Mouse (Mus musculus) forebrain, embryonic 13.5 days (tissue): ENCODE measurements around the gene Tgif2lx1. TPM values are rescaled to one million over a fixed set of nuclear protein-coding genes. Genes with fewer than 3 reads are reported as not detected.
"Not testable (repeated sequence)": the region's sequence is repeated elsewhere in the genome, so short reads cannot be mapped to it uniquely, and the experiment has no call there.

ENCODE experiments used
- ATAC-seq: fragments of 200-750 bp; cut with Nextera tagmentation; 2 replicates; pipeline ENCODE4 v1.8.0; 2017
- H3K27ac ChIP-seq: fragments of 300-500 bp; sonication (generic); 2 replicates; pipeline ENCODE4 v1.5.1; 2015; ENCODE audit warnings: inconsistent platforms, mild to moderate bottlenecking, moderate library complexity
- H3K27me3 ChIP-seq: fragments of 300-500 bp; sonication (generic); 2 replicates; pipeline ENCODE4 v1.6.1; 2015; ENCODE audit warnings: mild to moderate bottlenecking, inconsistent platforms
- H3K36me3 ChIP-seq: fragments of 300-500 bp; sonication (generic); 2 replicates; pipeline ENCODE4 v1.6.1; 2015; ENCODE audit warnings: mild to moderate bottlenecking, inconsistent platforms; ENCODE audit not compliant: poor library complexity, severe bottlenecking
- H3K4me1 ChIP-seq: fragments of 300-500 bp; sonication (generic); 2 replicates; pipeline ENCODE4 v1.6.1; 2015; ENCODE audit warnings: inconsistent platforms
- H3K4me2 ChIP-seq: fragments of 300-500 bp; sonication (generic); 2 replicates; pipeline ENCODE4 v1.6.1; 2015; ENCODE audit warnings: inconsistent platforms, mild to moderate bottlenecking, moderate library complexity
- H3K4me3 ChIP-seq: fragments of 300-500 bp; sonication (generic); 2 replicates; pipeline ENCODE4 v1.5.1; 2015; ENCODE audit warnings: mild to moderate bottlenecking, inconsistent platforms
- H3K9ac ChIP-seq: fragments of 300-500 bp; sonication (generic); 2 replicates; pipeline ENCODE4 v1.6.1; 2015; ENCODE audit warnings: mild to moderate bottlenecking, inconsistent platforms
- H3K9me3 ChIP-seq: fragments of 300-500 bp; sonication (generic); replicated peaks from 2 replicates; pipeline ENCODE4 v1.6.1; 2016; ENCODE audit warnings: inconsistent platforms
- WGBS: fragments of 180-500 bp; shearing (Covaris S2); methylation state at CpG from one replicate; pipeline ENCODE4 v1.1.7; 2015; 5-methylcytosine and 5-hydroxymethylcytosine counted together
- polyA plus RNA-seq: library from polyadenylated mRNA; unstranded; fragments of >200 nt; fragmentation: Nextera tagmentation; extraction: Ambion mirVana; gene quantifications from 2 replicates; pipeline ENCODE4 v1.2.1, GENCODE M21; 2015

Tgif2lx1 gene
- not detected in 2 replicates for polyA plus RNA-seq

DNA sequence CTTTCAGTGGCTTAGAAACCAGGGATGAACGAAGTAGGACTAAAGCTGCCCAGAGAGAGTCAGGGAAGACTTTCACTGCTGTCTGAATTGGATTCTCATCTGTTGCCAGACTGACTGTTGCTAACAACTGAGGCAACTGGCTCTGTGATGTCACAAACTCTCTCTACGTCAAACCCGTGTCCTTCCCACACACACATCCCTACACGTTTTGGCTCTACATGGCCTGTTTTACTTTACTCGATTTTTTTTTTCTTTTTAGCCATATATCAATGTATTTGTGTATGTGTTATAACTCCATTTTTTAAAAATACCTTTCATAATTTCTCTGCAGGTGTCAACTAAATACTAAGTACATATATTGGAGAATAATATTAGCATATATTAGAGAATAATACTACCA lies at the start of gene Tgif2lx1:
Gene Tgif2lx1 (minus strand): TSS at position 101 of the 400 bp plus-strand sequence.
- not testable (repeated sequence) for H3K36me3 ChIP-seq, H3K27ac ChIP-seq, H3K4me1 ChIP-seq, H3K9ac ChIP-seq, H3K9me3 ChIP-seq, ATAC-seq, H3K4me2 ChIP-seq, H3K4me3 ChIP-seq, H3K27me3 ChIP-seq
- no CpG with 5 or more reads among the region's 5 CpGs for WGBS

Other genes starting within 250 kb of the Tgif2lx1 start
- not detected in 2 replicates for gene Tgif2lx2, start 53.5 kb downstream of the Tgif2lx1 start, polyA plus RNA-seq